Mouse (Mus musculus): ENCODE data around the gene Swsap1. TPM values are rescaled to one million over a fixed set of nuclear protein-coding genes. Genes with fewer than 3 reads are reported as not detected.

Gene Swsap1
- polyA plus RNA-seq, 1 experiment, result 6.9 TPM

DNA sequence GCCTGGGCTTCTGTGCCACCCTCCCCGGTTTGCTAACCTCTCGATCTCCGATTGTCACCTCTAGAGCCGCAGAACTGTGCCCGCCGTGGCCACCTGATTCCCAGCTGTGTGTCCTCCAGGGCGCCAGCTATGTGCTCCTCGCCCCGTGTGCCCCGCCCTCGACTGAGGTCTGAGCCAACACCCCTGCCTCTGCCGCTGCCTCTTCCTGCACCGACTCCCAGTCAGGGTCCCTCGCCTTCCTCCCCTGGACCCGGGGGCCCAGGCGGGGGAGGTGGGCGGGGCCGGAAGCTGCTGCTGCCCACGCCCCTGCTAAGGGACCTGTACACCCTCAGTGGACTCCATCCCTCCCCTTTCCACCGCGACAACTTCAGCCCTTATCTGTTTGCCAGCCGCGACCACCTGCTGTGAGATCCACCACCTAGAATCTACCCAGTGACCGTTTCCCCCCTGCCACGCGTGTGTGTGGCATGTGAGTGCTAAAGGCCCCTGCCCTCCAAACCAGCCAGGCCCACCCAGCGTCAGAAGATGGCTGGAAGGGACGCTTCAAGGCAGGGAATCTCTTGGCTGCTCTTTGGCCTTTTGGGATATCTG lies 7.9 kb upstream of the Swsap1 start:
- no peak for TF ChIP-seq POLR2A (IDR thresholded peaks at IDR 0.05; ENCODE audit: low read depth, low read length)
- no peak for TF ChIP-seq CTCF (IDR thresholded peaks at IDR 0.05; ENCODE audit: borderline replicate concordance, insufficient read depth, low read length)
- no peak overlapping the region for H3K27ac ChIP-seq (ENCODE audit: insufficient read depth, low read length)
- no peak overlapping the region for H3K4me3 ChIP-seq (ENCODE audit: insufficient read depth, low read length)
- no peaks in the 10 kb centered on the region for H3K4me1 ChIP-seq (ENCODE audit: control insufficient read depth, insufficient read depth, low read length)

DNA sequence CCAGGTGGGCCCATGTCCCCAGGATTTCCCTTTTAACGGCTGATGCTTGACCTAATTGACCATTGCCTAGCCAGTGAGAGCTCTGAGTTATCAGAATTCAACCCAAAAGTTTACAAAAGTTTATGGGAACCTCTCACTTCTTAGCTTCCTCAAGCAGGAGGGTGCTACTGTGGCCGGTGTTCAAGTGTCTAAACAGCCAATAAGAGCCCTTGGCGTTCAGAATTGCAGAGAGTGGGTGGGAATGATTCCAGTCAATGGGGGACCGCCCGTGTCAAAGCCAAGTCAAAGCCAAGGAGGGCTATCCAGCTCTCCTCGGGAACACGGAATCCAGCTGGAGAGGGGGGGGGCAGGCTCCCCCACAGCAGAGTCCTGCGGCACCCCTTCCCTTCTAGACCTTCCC lies 7.4 kb upstream of the Swsap1 start:
- Histone ChIP-seq H3K4me3 (ENCODE audit: insufficient read depth, low read length) (no peak overlapping the region), H3K27ac (ENCODE audit: insufficient read depth, low read length) (no peak overlapping the region), H3K4me1 (ENCODE audit: control insufficient read depth, insufficient read depth, low read length) (no peaks in the 10 kb centered on the region)
- TF ChIP-seq CTCF (IDR thresholded peaks at IDR 0.05; ENCODE audit: borderline replicate concordance, insufficient read depth, low read length) (no peak), POLR2A (IDR thresholded peaks at IDR 0.05; ENCODE audit: low read depth, low read length) (no peak)

- H3K27ac ChIP-seq (ENCODE audit: insufficient read depth, low read length), result no peak overlapping the region
- no peaks in the 10 kb centered on the region for H3K4me1 ChIP-seq (ENCODE audit: control insufficient read depth, insufficient read depth, low read length)
- no peak overlapping the region for H3K4me3 ChIP-seq (ENCODE audit: insufficient read depth, low read length)
- no peak for TF ChIP-seq POLR2A (IDR thresholded peaks at IDR 0.05; ENCODE audit: low read depth, low read length)
- no peak for TF ChIP-seq CTCF (IDR thresholded peaks at IDR 0.05; ENCODE audit: borderline replicate concordance, insufficient read depth, low read length)
Observed at GRCm38 (mm10) chr9:21948790-21949189, 6.8 kb upstream of the Swsap1 start.

- H3K4me3 ChIP-seq (ENCODE audit: insufficient read depth, low read length), result no peak overlapping the region
- no peak overlapping the region for H3K27ac ChIP-seq (ENCODE audit: insufficient read depth, low read length)
- TF ChIP-seq POLR2A (IDR thresholded peaks at IDR 0.05; ENCODE audit: low read depth, low read length) (no peak), CTCF (IDR thresholded peaks at IDR 0.05; ENCODE audit: borderline replicate concordance, insufficient read depth, low read length) (no peak)
- H3K4me1 ChIP-seq (ENCODE audit: control insufficient read depth, insufficient read depth, low read length), result no peaks in the 10 kb centered on the region
Observed at GRCm38 (mm10) chr9:21950322-21950721, 5.2 kb upstream of the Swsap1 start.

DNA sequence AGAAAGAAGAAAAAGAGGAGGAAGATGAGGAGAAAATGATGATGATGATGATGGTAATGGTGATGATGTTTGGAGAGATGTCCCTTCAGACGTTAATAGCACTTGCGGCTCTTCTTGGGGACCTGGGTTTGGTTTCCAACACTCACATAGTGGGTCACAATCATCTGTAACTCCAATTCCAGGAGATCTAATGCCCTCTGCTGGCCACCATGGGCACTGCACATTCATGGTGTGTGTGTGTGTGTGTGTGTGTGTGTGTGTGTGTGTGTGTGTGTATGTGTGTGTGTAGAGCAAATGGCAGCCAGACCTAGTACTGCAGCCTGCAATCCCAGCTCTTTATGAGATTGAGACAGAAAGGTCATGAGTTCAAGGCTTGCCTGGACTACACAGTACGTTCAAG lies 3.6 kb upstream of the Swsap1 start:
- H3K27ac ChIP-seq (ENCODE audit: insufficient read depth, low read length), result no peak overlapping the region
- TF ChIP-seq CTCF (IDR thresholded peaks at IDR 0.05; ENCODE audit: borderline replicate concordance, insufficient read depth, low read length) (peak; percentile 25; the same call in 1 of the 2 replicates), POLR2A (IDR thresholded peaks at IDR 0.05; ENCODE audit: low read depth, low read length) (no peak)
- no peak overlapping the region for H3K4me3 ChIP-seq (ENCODE audit: insufficient read depth, low read length)
- H3K4me1 ChIP-seq (ENCODE audit: control insufficient read depth, insufficient read depth, low read length), result no peaks in the 10 kb centered on the region

- Histone ChIP-seq H3K4me1 (ENCODE audit: control insufficient read depth, insufficient read depth, low read length) (no peaks in the 10 kb centered on the region), H3K4me3 (ENCODE audit: insufficient read depth, low read length) (no peak overlapping the region), H3K27ac (ENCODE audit: insufficient read depth, low read length) (no peak overlapping the region)
- TF ChIP-seq CTCF (IDR thresholded peaks at IDR 0.05; ENCODE audit: borderline replicate concordance, insufficient read depth, low read length), result no peak
- TF ChIP-seq POLR2A (IDR thresholded peaks at IDR 0.05; ENCODE audit: low read depth, low read length), result no peak
Observed at GRCm38 (mm10) chr9:21953600-21953999, 2.0 kb upstream of the Swsap1 start.

DNA sequence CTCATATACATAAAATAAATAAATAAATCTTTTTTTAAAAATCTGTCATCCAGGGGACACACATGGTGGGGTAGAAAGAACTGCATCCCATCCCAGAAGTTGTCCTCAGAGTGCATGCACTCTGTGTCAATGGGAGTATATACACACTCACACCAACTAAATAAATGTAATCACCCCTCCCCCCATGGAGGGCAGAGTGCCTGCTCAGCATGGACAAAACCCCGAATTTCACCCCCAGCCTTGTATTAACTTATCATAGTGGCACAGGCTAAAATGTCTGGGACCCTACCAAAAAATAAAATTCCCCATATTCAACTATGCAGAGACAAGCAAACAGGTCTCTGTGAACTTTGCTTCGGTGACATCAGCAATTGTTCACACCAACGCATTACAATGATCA lies 920 bp upstream of the Swsap1 start:
- no peak for TF ChIP-seq POLR2A (IDR thresholded peaks at IDR 0.05; ENCODE audit: low read depth, low read length)
- TF ChIP-seq CTCF (IDR thresholded peaks at IDR 0.05; ENCODE audit: borderline replicate concordance, insufficient read depth, low read length), result no peak
- Histone ChIP-seq H3K4me3 (ENCODE audit: insufficient read depth, low read length) (no peak overlapping the region), H3K4me1 (ENCODE audit: control insufficient read depth, insufficient read depth, low read length) (no peaks in the 10 kb centered on the region), H3K27ac (ENCODE audit: insufficient read depth, low read length) (no peak overlapping the region)

- Histone ChIP-seq H3K4me3 (ENCODE audit: insufficient read depth, low read length) (peak overlapping the region; percentile 67), H3K4me1 (ENCODE audit: control insufficient read depth, insufficient read depth, low read length) (no peaks in the 10 kb centered on the region), H3K27ac (ENCODE audit: insufficient read depth, low read length) (peak overlapping the region; percentile 35; the same call in 1 of the 2 replicates)
- peak; percentile 58; the same call in 1 of the 2 replicates for TF ChIP-seq POLR2A (IDR thresholded peaks at IDR 0.05; ENCODE audit: low read depth, low read length)
- TF ChIP-seq CTCF (IDR thresholded peaks at IDR 0.05; ENCODE audit: borderline replicate concordance, insufficient read depth, low read length), result peak; percentile 54; the same call in 1 of the 2 replicates
Observed at GRCm38 (mm10) chr9:21955225-21955569, 358 bp upstream of the Swsap1 start.

DNA sequence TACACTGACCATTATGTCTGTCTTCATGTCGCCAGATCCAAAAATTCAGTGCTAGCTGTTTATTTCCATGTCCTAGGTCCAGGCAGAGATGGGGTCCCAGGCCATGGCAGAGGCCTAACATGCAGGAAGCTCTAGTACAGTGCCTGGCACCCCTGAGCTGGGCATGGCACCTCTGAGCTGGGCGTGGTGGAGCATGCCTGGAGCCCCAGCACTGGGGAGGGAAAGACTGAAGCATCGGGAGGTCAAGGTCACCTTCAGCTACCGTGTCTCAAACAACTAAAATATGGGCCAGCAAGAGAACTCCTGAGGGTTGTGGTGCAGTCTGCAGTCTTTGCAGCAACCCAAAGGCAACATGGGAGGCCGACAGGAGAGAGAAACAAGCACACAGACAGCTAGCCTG lies 2.8 kb downstream of the Swsap1 start:
- Histone ChIP-seq H3K27ac (ENCODE audit: insufficient read depth, low read length) (no peak overlapping the region), H3K4me3 (ENCODE audit: insufficient read depth, low read length) (no peak overlapping the region), H3K4me1 (ENCODE audit: control insufficient read depth, insufficient read depth, low read length) (no peaks in the 10 kb centered on the region)
- TF ChIP-seq CTCF (IDR thresholded peaks at IDR 0.05; ENCODE audit: borderline replicate concordance, insufficient read depth, low read length) (no peak), POLR2A (IDR thresholded peaks at IDR 0.05; ENCODE audit: low read depth, low read length) (no peak)

GRCm38 (mm10) chr9:21959244-21959643 lies 3.7 kb downstream of the Swsap1 start:
- H3K4me1 ChIP-seq (ENCODE audit: control insufficient read depth, insufficient read depth, low read length), result no peaks in the 10 kb centered on the region
- no peak overlapping the region for H3K4me3 ChIP-seq (ENCODE audit: insufficient read depth, low read length)
- no peak overlapping the region for H3K27ac ChIP-seq (ENCODE audit: insufficient read depth, low read length)
- no peak for TF ChIP-seq CTCF (IDR thresholded peaks at IDR 0.05; ENCODE audit: borderline replicate concordance, insufficient read depth, low read length)
- TF ChIP-seq POLR2A (IDR thresholded peaks at IDR 0.05; ENCODE audit: low read depth, low read length), result no peak

Measured in embryonic fibroblast, embryonic 13.5 days (primary cell).